Mouse (Mus musculus) liver, embryonic 14.5 days (tissue): Measurements from ENCODE around the gene Cacna1d. TPM values are rescaled to one million over a fixed set of nuclear protein-coding genes. Genes with fewer than 3 reads are reported as not detected.

Experiments
- ATAC-seq: fragments of 200-750 bp; cut with Nextera tagmentation; 2 replicates; pipeline ENCODE4 v1.8.0; 2017; ENCODE audit warnings: moderate number of reproducible peaks, mild to moderate bottlenecking, moderate library complexity; ENCODE audit not compliant: insufficient read depth
- DNase-seq, 3 experiments: peaks; one replicate each; pipeline ENCODE4 v3.0.0-alpha.2; 2012 to 2013; ENCODE audit warnings: low read depth in 3 of 3, low spot score in 3 of 3
- H3K27ac ChIP-seq: fragments of 300-500 bp; sonication (generic); 2 replicates; pipeline ENCODE4 v1.5.1; 2014; ENCODE audit warnings: moderate library complexity, mild to moderate bottlenecking, control low read depth, inconsistent platforms
- H3K27me3 ChIP-seq: fragments of 300-500 bp; sonication (generic); 2 replicates; pipeline ENCODE4 v1.6.1; 2014; ENCODE audit warnings: mild to moderate bottlenecking, low read length, moderate library complexity; ENCODE audit not compliant: control insufficient read depth, insufficient read depth
- H3K36me3 ChIP-seq: fragments of 300-500 bp; sonication (generic); replicated peaks from 2 replicates; pipeline ENCODE4 v1.6.1; 2014; ENCODE audit warnings: low read depth; ENCODE audit not compliant: control insufficient read depth, insufficient read depth
- H3K4me1 ChIP-seq, 2 experiments: fragments of 200-500 bp in 1 of 2; fragments of 300-500 bp in 1 of 2; sonication (generic) in 1 of 2; replicated peaks; 2 replicates each; pipeline ENCODE4 v1.6.1; 2012 to 2014; ENCODE audit warnings: antibody characterized with exemption in 1 of 2, inconsistent platforms in 1 of 2, low read length in 1 of 2; ENCODE audit not compliant: control insufficient read depth in 2 of 2, insufficient read depth in 2 of 2
- H3K4me2 ChIP-seq: fragments of 300-500 bp; sonication (generic); 2 replicates; pipeline ENCODE4 v1.6.1; 2014; ENCODE audit warnings: low read depth, mild to moderate bottlenecking, control low read depth, moderate library complexity
- H3K4me3 ChIP-seq, 2 experiments: fragments of 200-500 bp in 1 of 2; fragments of 300-500 bp in 1 of 2; sonication (generic) in 1 of 2; 2 replicates each; pipeline ENCODE4 v1.5.1; 2012 to 2014; ENCODE audit warnings: low read depth in 2 of 2, low read length in 2 of 2, mild to moderate bottlenecking in 2 of 2, control low read depth in 1 of 2, inconsistent platforms in 1 of 2, moderate library complexity in 1 of 2; ENCODE audit not compliant: insufficient read depth in 1 of 2
- H3K9ac ChIP-seq: fragments of 300-500 bp; sonication (generic); replicated peaks from 2 replicates; pipeline ENCODE4 v1.6.1; 2014; ENCODE audit warnings: mild to moderate bottlenecking, control low read depth, moderate library complexity
- H3K9me3 ChIP-seq: fragments of 300-500 bp; sonication (generic); 2 replicates; pipeline ENCODE4 v1.6.1; 2016; ENCODE audit warnings: low read length, mixed read lengths; ENCODE audit not compliant: control insufficient read depth
- CTCF ChIP-seq: IDR thresholded peaks from 2 replicates; pipeline ENCODE4 v1.5.1; 2016; ENCODE audit warnings: antibody characterized with exemption, low read depth, control low read depth
- EP300 ChIP-seq: IDR thresholded peaks from 2 replicates; pipeline ENCODE4 v1.6.1; 2016; ENCODE audit warnings: antibody characterized with exemption, low read depth
- WGBS: fragments of 180-500 bp; shearing (Covaris S2); extraction: QIAGEN DNeasy Blood & Tissue Kit; methylation state at CpG from one replicate; pipeline ENCODE4 v1.1.7; 2014; ENCODE audit not compliant: insufficient replicate concordance; 5-methylcytosine and 5-hydroxymethylcytosine counted together
- polyA plus RNA-seq, 2 experiments: library from polyadenylated mRNA; depleted of rRNA in 1 of 2; stranded (reverse) in 1 of 2; unstranded in 1 of 2; fragments of >200 nt; fragmentation: Nextera tagmentation in 1 of 2; extraction: Ambion mirVana in 1 of 2; gene quantifications; 2 replicates each; pipeline versions ENCODE4 v1.2.1 to v1.2.3; 2012 to 2014

Cacna1d gene
- polyA plus RNA-seq, 2 experiments, result 0.17 TPM

GRCm38 (mm10) chr14:30147774-30148173 lies 343.5 kb downstream of the Cacna1d start:
- no peak overlapping the region for H3K27ac ChIP-seq
- H3K36me3 ChIP-seq, result no peaks in the 10 kb centered on the region
- no peak for TF ChIP-seq EP300
- TF ChIP-seq CTCF, result no peak
- no peak overlapping the region for H3K4me2 ChIP-seq
- WGBS, result 72% methylated on average over 7 of the region's 7 CpGs
- H3K4me3 ChIP-seq, result no peak overlapping the region
- H3K27me3 ChIP-seq, result no peaks in the 10 kb centered on the region
- no peaks in the 10 kb centered on the region for H3K4me1 ChIP-seq
- no peaks in the 10 kb centered on the region for H3K9me3 ChIP-seq
- no peak for DNase-seq
- no peak for ATAC-seq
- no peak overlapping the region for H3K9ac ChIP-seq

GRCm38 (mm10) chr14:30138379-30138964 lies 352.8 kb downstream of the Cacna1d start:
- no peak overlapping the region for H3K4me2 ChIP-seq
- H3K27ac ChIP-seq, result no peak overlapping the region
- H3K9ac ChIP-seq, result no peak overlapping the region
- no peak overlapping the region for H3K4me3 ChIP-seq
- ATAC-seq, result no peak
- H3K4me1 ChIP-seq, result no peaks in the 10 kb centered on the region
- no peak for DNase-seq
- H3K9me3 ChIP-seq, result no peaks in the 10 kb centered on the region
- TF ChIP-seq EP300 (no peak), CTCF (no peak)
- H3K36me3 ChIP-seq, result no peaks in the 10 kb centered on the region
- 68% methylated on average over 11 of the region's 11 CpGs for WGBS
- no peaks in the 10 kb centered on the region for H3K27me3 ChIP-seq

- Histone ChIP-seq H3K27ac (no peak overlapping the region), H3K4me1 (no peaks in the 10 kb centered on the region), H3K9me3 (no peaks in the 10 kb centered on the region), H3K4me3 (no peak overlapping the region), H3K4me2 (no peak overlapping the region), H3K27me3 (no peaks in the 10 kb centered on the region), H3K36me3 (no peaks in the 10 kb centered on the region), H3K9ac (no peak overlapping the region)
- ATAC-seq (no peak), DNase-seq (no peak)
- 36% methylated on average over 3 of the region's 3 CpGs for WGBS
- TF ChIP-seq CTCF (no peak), EP300 (no peak)
These were observed 353.3 kb downstream of the Cacna1d start for GRCm38 (mm10) chr14:30137961-30138360.

GRCm38 (mm10) chr14:30136965-30137364 lies 354.3 kb downstream of the Cacna1d start:
- H3K27me3 ChIP-seq, result no peaks in the 10 kb centered on the region
- no peak overlapping the region for H3K9ac ChIP-seq
- no peaks in the 10 kb centered on the region for H3K9me3 ChIP-seq
- TF ChIP-seq EP300 (no peak), CTCF (peak; percentile 97)
- H3K4me3 ChIP-seq, result no peak overlapping the region
- H3K4me2 ChIP-seq, result no peak overlapping the region
- peak; percentile 50 to 63 (median 51) for DNase-seq
- no peaks in the 10 kb centered on the region for H3K36me3 ChIP-seq
- ATAC-seq, result 0 out of 2 replicates have a peak, but pooled peaks have one; percentile 48
- WGBS, result 8% methylated on average over 8 of the region's 8 CpGs
- no peaks in the 10 kb centered on the region for H3K4me1 ChIP-seq
- no peak overlapping the region for H3K27ac ChIP-seq

- Histone ChIP-seq H3K9me3 (no peaks in the 10 kb centered on the region), H3K27me3 (no peaks in the 10 kb centered on the region), H3K9ac (no peak overlapping the region), H3K4me1 (no peaks in the 10 kb centered on the region), H3K4me2 (no peak overlapping the region), H3K4me3 (no peak overlapping the region), H3K27ac (no peak overlapping the region), H3K36me3 (no peaks in the 10 kb centered on the region)
- TF ChIP-seq CTCF, result no peak
- no peak for TF ChIP-seq EP300
- WGBS, result 63% methylated on average over 10 of the region's 10 CpGs
- no peak for ATAC-seq
- DNase-seq, result no peak
These were observed 355.9 kb downstream of the Cacna1d start for GRCm38 (mm10) chr14:30135351-30135750.
